Mouse (Mus musculus) lung, embryonic 16.5 days (tissue): ENCODE results near the gene Defb5. TPM values are rescaled to one million over a fixed set of nuclear protein-coding genes. Genes with fewer than 3 reads are reported as not detected.
"Not testable (repeated sequence)": the region's sequence is repeated elsewhere in the genome, so short reads cannot be mapped to it uniquely, and the experiment has no call there.

ENCODE experiments used
- ATAC-seq: fragments of 200-750 bp; cut with Nextera tagmentation; 2 replicates; pipeline ENCODE4 v1.8.0; 2017; ENCODE audit warnings: low read depth, mild to moderate bottlenecking, moderate library complexity
- H3K27ac ChIP-seq: fragments of 300-500 bp; sonication (generic); 2 replicates; pipeline ENCODE4 v1.5.1; 2014; ENCODE audit warnings: mild to moderate bottlenecking, control low read depth, low read length
- H3K27me3 ChIP-seq: fragments of 300-500 bp; sonication (generic); 2 replicates; pipeline ENCODE4 v1.6.1; 2014; ENCODE audit warnings: low read depth, low read length, mixed read lengths; ENCODE audit not compliant: control insufficient read depth, insufficient read depth
- H3K36me3 ChIP-seq: fragments of 300-500 bp; sonication (generic); 2 replicates; pipeline ENCODE4 v1.6.1; 2014; ENCODE audit warnings: low read length; ENCODE audit not compliant: control insufficient read depth, insufficient read depth
- H3K4me1 ChIP-seq: fragments of 300-500 bp; sonication (generic); replicated peaks from 2 replicates; pipeline ENCODE4 v1.6.1; 2014; ENCODE audit warnings: low read length, mixed read lengths; ENCODE audit not compliant: control insufficient read depth, insufficient read depth
- H3K4me2 ChIP-seq: fragments of 300-500 bp; sonication (generic); 2 replicates; pipeline ENCODE4 v1.6.1; 2014; ENCODE audit warnings: low read depth, low read length, control low read depth
- H3K4me3 ChIP-seq: fragments of 300-500 bp; sonication (generic); 2 replicates; pipeline ENCODE4 v1.5.1; 2014; ENCODE audit warnings: mild to moderate bottlenecking, low read length, control low read depth
- H3K9ac ChIP-seq: fragments of 300-500 bp; sonication (generic); 2 replicates; pipeline ENCODE4 v1.6.1; 2014; ENCODE audit warnings: low read length, control low read depth
- H3K9me3 ChIP-seq: fragments of 300-500 bp; sonication (generic); 2 replicates; pipeline ENCODE4 v1.6.1; 2016; ENCODE audit warnings: low read length; ENCODE audit not compliant: control insufficient read depth
- WGBS: fragments of 180-500 bp; shearing (Covaris S2); extraction: QIAGEN DNeasy Blood & Tissue Kit; methylation state at CpG from one replicate; pipeline ENCODE4 v1.1.7; 2014; 5-methylcytosine and 5-hydroxymethylcytosine counted together
- polyA plus RNA-seq: library from polyadenylated mRNA; unstranded; fragments of >200 nt; fragmentation: Nextera tagmentation; extraction: Ambion mirVana; gene quantifications from 2 replicates; pipeline ENCODE4 v1.2.1, GENCODE M21; 2015

The Defb5 gene
- polyA plus RNA-seq = not detected in 2 replicates

- 92% methylated on average over 5 of the region's 5 CpGs for WGBS
- Histone ChIP-seq H3K4me1 (no peaks in the 10 kb centered on the region), H3K36me3 (no peaks in the 10 kb centered on the region), H3K27me3 (no peaks in the 10 kb centered on the region), H3K4me3 (no peak within 1 kb of the TSS), H3K9me3 (no peaks in the 10 kb centered on the region), H3K27ac (no peak within 1 kb of the TSS), H3K9ac (no peak within 1 kb of the TSS), H3K4me2 (no peak within 1 kb of the TSS)
- ATAC-seq = no peak
These were observed at the start of gene Defb5 for GRCm38 (mm10) chr8:19247280-19247679. Gene Defb5 (plus strand): TSS chr8:19247580.

GRCm38 (mm10) chr8:19225161-19225560 is 22.2 kb upstream of the Defb5 start, which contains the start of gene Defb6:
Gene Defb6 (plus strand): TSS chr8:19225478.
- Histone ChIP-seq H3K4me2 (no peak within 1 kb of the TSS), H3K9ac (no peak within 1 kb of the TSS), H3K27me3 (no peaks in the 10 kb centered on the region), H3K36me3 (no peaks in the 10 kb centered on the region), H3K27ac (no peak within 1 kb of the TSS), H3K9me3 (no peaks in the 10 kb centered on the region), H3K4me3 (no peak within 1 kb of the TSS), H3K4me1 (no peaks in the 10 kb centered on the region)
- 59% methylated on average over 1 of the region's 1 CpGs for WGBS
- no peak for ATAC-seq

- Histone ChIP-seq H3K4me2 (no peak overlapping the region), H3K4me1 (no peaks in the 10 kb centered on the region), H3K27me3 (no peaks in the 10 kb centered on the region), H3K9me3 (no peaks in the 10 kb centered on the region), H3K4me3 (no peak overlapping the region), H3K27ac (no peak overlapping the region), H3K9ac (no peak overlapping the region), H3K36me3 (no peaks in the 10 kb centered on the region)
- ATAC-seq = no peak
- 59% methylated on average over 1 of the region's 1 CpGs for WGBS
These were observed 9.3 kb upstream of the Defb5 start for GRCm38 (mm10) chr8:19238101-19238500.

- ATAC-seq = no peak
- no peak within 1 kb of the TSS for H3K27ac ChIP-seq
These were observed 7.8 kb upstream of the Defb5 start, which contains the start of gene Defb46 for GRCm38 (mm10) chr8:19239616-19240015. Gene Defb46 (plus strand): TSS chr8:19239916.

GRCm38 (mm10) chr8:19258136-19258535 is 10.8 kb downstream of the Defb5 start:
- Histone ChIP-seq H3K27ac (no peak overlapping the region), H3K36me3 (no peaks in the 10 kb centered on the region), H3K27me3 (no peaks in the 10 kb centered on the region), H3K4me2 (no peak overlapping the region), H3K4me3 (no peak overlapping the region), H3K9ac (no peak overlapping the region), H3K4me1 (no peaks in the 10 kb centered on the region), H3K9me3 (peaks cover 3% of the 10 kb centered on the region; the same call in 1 of the 2 replicates)
- ATAC-seq = no peak

More at GRCm38 (mm10) chr8:19239616-19240015, 7.8 kb upstream of the Defb5 start, which contains the start of gene Defb46:
- Histone ChIP-seq H3K4me1 (no peaks in the 10 kb centered on the region), H3K4me2 (no peak within 1 kb of the TSS), H3K36me3 (no peaks in the 10 kb centered on the region), H3K9ac (no peak within 1 kb of the TSS), H3K4me3 (no peak within 1 kb of the TSS), H3K27me3 (no peaks in the 10 kb centered on the region), H3K9me3 (no peaks in the 10 kb centered on the region)
- WGBS = 52% methylated on average over 2 of the region's 2 CpGs

- H3K4me1 ChIP-seq = no peaks in the 10 kb centered on the region
- H3K9me3 ChIP-seq = peaks cover 3% of the 10 kb centered on the region; the same call in 1 of the 2 replicates
- H3K27ac ChIP-seq = no peak overlapping the region
- H3K4me3 ChIP-seq = no peak overlapping the region
- H3K27me3 ChIP-seq = no peaks in the 10 kb centered on the region
- no peak for ATAC-seq
- no peak overlapping the region for H3K4me2 ChIP-seq
- 37% methylated on average over 3 of the region's 3 CpGs for WGBS
- no peaks in the 10 kb centered on the region for H3K36me3 ChIP-seq
- no peak overlapping the region for H3K9ac ChIP-seq
These were observed 12.3 kb downstream of the Defb5 start for GRCm38 (mm10) chr8:19259667-19260066.

GRCm38 (mm10) chr8:19293060-19293459 is 45.7 kb downstream of the Defb5 start, which contains the start of gene Defb3:
Gene Defb3 (plus strand): TSS chr8:19293360.
- ATAC-seq, H3K9me3 ChIP-seq, H3K36me3 ChIP-seq, H3K27me3 ChIP-seq, H3K4me3 ChIP-seq, H3K4me1 ChIP-seq, H3K9ac ChIP-seq, H3K4me2 ChIP-seq, H3K27ac ChIP-seq: not testable (repeated sequence)
- 67% methylated on average over 2 of the region's 2 CpGs for WGBS

- not testable (repeated sequence) for H3K27ac ChIP-seq, H3K9me3 ChIP-seq, H3K27me3 ChIP-seq, ATAC-seq, H3K9ac ChIP-seq, H3K4me1 ChIP-seq, H3K4me3 ChIP-seq, H3K36me3 ChIP-seq, H3K4me2 ChIP-seq
- 46% methylated on average over 3 of the region's 3 CpGs for WGBS
These were observed 51.0 kb downstream of the Defb5 start for GRCm38 (mm10) chr8:19298361-19298760.
